Mouse (Mus musculus) spleen, adult 18-20 months (tissue): ENCODE results near the gene Pes1.
"Not testable (repeated sequence)": the region's sequence is repeated elsewhere in the genome, so short reads cannot be mapped to it uniquely, and the experiment has no call there.

ENCODE experiments used
- DNase-seq, 2 experiments: peaks; one replicate each; pipeline ENCODE4 v3.0.0; 2022; ENCODE audit warnings: mixed read lengths in 2 of 2

The Pes1 gene

GRCm38 (mm10) chr11:4012616-4013015 lies 48.8 kb downstream of the Pes1 start:
- no peak for DNase-seq

DNA sequence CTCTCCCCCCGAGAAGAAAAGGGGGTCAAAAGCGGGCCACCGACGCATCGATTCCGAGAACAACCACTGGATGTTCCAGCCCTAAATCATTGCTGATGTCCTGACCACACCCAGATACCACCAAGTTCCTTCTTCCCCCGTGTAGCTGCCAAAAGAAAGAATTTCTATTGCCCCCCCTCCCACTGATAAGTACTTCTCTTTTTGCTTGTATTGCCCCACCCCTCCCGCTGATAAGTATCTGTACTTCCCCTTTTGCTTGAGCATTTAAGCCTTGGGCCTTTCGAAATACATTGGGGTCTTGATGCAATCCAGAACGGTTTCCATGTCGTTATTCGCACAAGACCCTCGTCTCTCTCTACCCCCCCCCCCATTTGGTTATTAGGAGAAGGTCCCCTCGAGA lies 52.0 kb downstream of the Pes1 start:
- DNase-seq: not testable (repeated sequence)

- not testable (repeated sequence) for DNase-seq
These were observed 58.3 kb downstream of the Pes1 start for GRCm38 (mm10) chr11:4022111-4022510.

DNA sequence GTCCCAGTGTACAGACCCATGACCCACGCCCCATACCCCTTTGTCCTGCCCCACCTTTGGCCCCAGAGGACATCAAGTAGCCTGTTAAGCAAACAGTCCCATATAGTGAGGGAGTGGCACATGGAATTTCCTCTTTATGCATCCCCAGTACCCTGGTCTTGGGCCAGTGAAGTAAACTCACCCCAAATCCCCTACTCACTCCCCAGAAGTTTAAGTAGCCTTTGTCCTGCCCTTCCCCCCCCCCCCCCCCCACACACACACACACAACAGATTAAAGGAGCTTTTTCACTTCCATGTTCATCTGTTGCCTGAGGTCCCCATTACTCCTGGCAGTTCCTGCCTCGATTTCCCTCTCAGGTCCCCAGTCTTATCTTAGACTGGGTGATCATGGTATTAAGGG lies 59.5 kb downstream of the Pes1 start:
- DNase-seq: no peak

DNA sequence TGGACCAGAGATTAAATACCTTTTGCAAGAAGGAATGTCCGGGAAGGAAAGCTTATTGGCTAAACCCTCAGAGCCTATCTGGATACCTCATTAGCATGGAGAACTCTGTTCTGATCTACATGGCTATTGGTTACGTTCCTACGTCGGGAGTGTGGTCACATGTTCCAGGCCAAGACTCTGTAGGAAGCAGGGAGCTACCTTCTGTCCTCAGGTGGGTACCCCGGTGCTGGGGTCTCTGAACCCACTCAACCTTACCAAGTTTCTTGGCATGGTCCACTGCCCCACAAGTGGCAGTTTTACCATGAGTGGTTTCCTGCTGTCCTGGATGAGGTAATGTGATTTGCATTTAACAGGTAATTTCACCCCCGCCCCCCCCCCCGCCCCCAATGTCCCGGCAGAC lies 63.3 kb downstream of the Pes1 start:
- DNase-seq: no peak

DNA sequence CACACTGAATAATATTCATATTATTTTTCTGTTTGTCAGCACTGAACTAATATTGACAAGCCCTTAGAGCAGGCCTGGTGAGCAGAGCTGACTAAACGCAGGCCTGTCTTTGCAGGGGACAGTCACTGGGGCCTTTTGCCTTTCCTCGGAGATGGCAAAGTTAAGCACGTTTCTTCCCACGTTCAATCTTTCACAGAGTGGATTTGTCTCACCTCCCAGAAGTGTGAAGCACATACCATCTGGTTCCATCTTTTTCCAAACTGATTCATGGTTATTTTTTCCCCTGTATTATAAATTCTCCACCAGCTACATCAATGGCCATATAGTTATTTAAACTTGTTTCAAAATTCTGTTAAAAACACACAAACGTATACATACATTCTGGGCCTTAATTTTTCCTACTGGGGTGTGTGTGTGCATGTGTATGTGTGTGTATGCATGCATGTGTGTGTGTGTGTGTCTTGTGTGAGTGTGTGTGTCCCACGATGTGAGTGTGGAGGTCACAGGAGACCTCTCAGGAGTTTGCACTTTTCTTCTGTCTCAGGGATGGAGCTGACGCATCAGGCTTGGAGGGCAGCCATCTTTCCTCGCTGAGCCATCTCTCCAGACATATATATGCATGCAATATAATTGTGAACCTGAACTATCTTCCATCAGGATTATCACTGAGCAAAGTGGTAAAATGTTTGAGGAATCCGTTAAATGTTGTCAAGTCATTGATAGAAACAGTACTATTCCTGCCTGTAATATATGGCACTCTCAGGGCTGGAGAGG lies 64.0 kb downstream of the Pes1 start:
- DNase-seq: no peak

- no peak for DNase-seq
These were observed 65.6 kb downstream of the Pes1 start for GRCm38 (mm10) chr11:4029343-4029742.
